Mouse (Mus musculus) liver, embryonic 14.5 days (tissue): ENCODE results near the gene Fcgr1. TPM values are rescaled to one million over a fixed set of nuclear protein-coding genes. Genes with fewer than 3 reads are reported as not detected.
"Not testable (repeated sequence)": the region's sequence is repeated elsewhere in the genome, so short reads cannot be mapped to it uniquely, and the experiment has no call there.

Source experiments
- ATAC-seq: fragments of 200-750 bp; cut with Nextera tagmentation; 2 replicates; pipeline ENCODE4 v1.8.0; 2017; ENCODE audit warnings: moderate number of reproducible peaks, mild to moderate bottlenecking, moderate library complexity; ENCODE audit not compliant: insufficient read depth
- DNase-seq, 3 experiments: peaks; one replicate each; pipeline ENCODE4 v3.0.0-alpha.2; 2012 to 2013; ENCODE audit warnings: low read depth in 3 of 3, low spot score in 3 of 3
- H3K27ac ChIP-seq: fragments of 300-500 bp; sonication (generic); 2 replicates; pipeline ENCODE4 v1.5.1; 2014; ENCODE audit warnings: moderate library complexity, mild to moderate bottlenecking, control low read depth, inconsistent platforms
- H3K27me3 ChIP-seq: fragments of 300-500 bp; sonication (generic); 2 replicates; pipeline ENCODE4 v1.6.1; 2014; ENCODE audit warnings: mild to moderate bottlenecking, low read length, moderate library complexity; ENCODE audit not compliant: control insufficient read depth, insufficient read depth
- H3K36me3 ChIP-seq: fragments of 300-500 bp; sonication (generic); replicated peaks from 2 replicates; pipeline ENCODE4 v1.6.1; 2014; ENCODE audit warnings: low read depth; ENCODE audit not compliant: control insufficient read depth, insufficient read depth
- H3K4me1 ChIP-seq, 2 experiments: fragments of 200-500 bp in 1 of 2; fragments of 300-500 bp in 1 of 2; sonication (generic) in 1 of 2; replicated peaks; 2 replicates each; pipeline ENCODE4 v1.6.1; 2012 to 2014; ENCODE audit warnings: antibody characterized with exemption in 1 of 2, inconsistent platforms in 1 of 2, low read length in 1 of 2; ENCODE audit not compliant: control insufficient read depth in 2 of 2, insufficient read depth in 2 of 2
- H3K4me2 ChIP-seq: fragments of 300-500 bp; sonication (generic); 2 replicates; pipeline ENCODE4 v1.6.1; 2014; ENCODE audit warnings: low read depth, mild to moderate bottlenecking, control low read depth, moderate library complexity
- H3K4me3 ChIP-seq, 2 experiments: fragments of 200-500 bp in 1 of 2; fragments of 300-500 bp in 1 of 2; sonication (generic) in 1 of 2; 2 replicates each; pipeline ENCODE4 v1.5.1; 2012 to 2014; ENCODE audit warnings: low read depth in 2 of 2, low read length in 2 of 2, mild to moderate bottlenecking in 2 of 2, control low read depth in 1 of 2, inconsistent platforms in 1 of 2, moderate library complexity in 1 of 2; ENCODE audit not compliant: insufficient read depth in 1 of 2
- H3K9ac ChIP-seq: fragments of 300-500 bp; sonication (generic); replicated peaks from 2 replicates; pipeline ENCODE4 v1.6.1; 2014; ENCODE audit warnings: mild to moderate bottlenecking, control low read depth, moderate library complexity
- H3K9me3 ChIP-seq: fragments of 300-500 bp; sonication (generic); 2 replicates; pipeline ENCODE4 v1.6.1; 2016; ENCODE audit warnings: low read length, mixed read lengths; ENCODE audit not compliant: control insufficient read depth
- CTCF ChIP-seq: IDR thresholded peaks from 2 replicates; pipeline ENCODE4 v1.5.1; 2016; ENCODE audit warnings: antibody characterized with exemption, low read depth, control low read depth
- EP300 ChIP-seq: IDR thresholded peaks from 2 replicates; pipeline ENCODE4 v1.6.1; 2016; ENCODE audit warnings: antibody characterized with exemption, low read depth
- WGBS: fragments of 180-500 bp; shearing (Covaris S2); extraction: QIAGEN DNeasy Blood & Tissue Kit; methylation state at CpG from one replicate; pipeline ENCODE4 v1.1.7; 2014; ENCODE audit not compliant: insufficient replicate concordance; 5-methylcytosine and 5-hydroxymethylcytosine counted together
- polyA plus RNA-seq, 2 experiments: library from polyadenylated mRNA; depleted of rRNA in 1 of 2; stranded (reverse) in 1 of 2; unstranded in 1 of 2; fragments of >200 nt; fragmentation: Nextera tagmentation in 1 of 2; extraction: Ambion mirVana in 1 of 2; gene quantifications; 2 replicates each; pipeline versions ENCODE4 v1.2.1 to v1.2.3; 2012 to 2014

Fcgr1 gene
- polyA plus RNA-seq, 2 experiments: 2.8 to 5.6 TPM

GRCm38 (mm10) chr3:96246018-96246417, 47.8 kb downstream of the Fcgr1 start:
- peak; percentile 61 for ATAC-seq
- Histone ChIP-seq H3K4me3 (peak overlapping the region; percentile 21 to 63; a peak in 3 of 4 replicates), H3K27ac (peak overlapping the region; percentile 83), H3K4me1 (peaks cover 30 to 45% of the 10 kb centered on the region in 2 experiments), H3K9ac (peak overlapping the region; percentile 64)
- H3K4me2 ChIP-seq, H3K36me3 ChIP-seq, H3K27me3 ChIP-seq, H3K9me3 ChIP-seq, DNase-seq: not testable (repeated sequence)
- WGBS: 1% methylated on average over 10 of the region's 21 CpGs
- TF ChIP-seq EP300: 0 out of 2 replicates have a peak, but pooled peaks have one; percentile 4

DNA sequence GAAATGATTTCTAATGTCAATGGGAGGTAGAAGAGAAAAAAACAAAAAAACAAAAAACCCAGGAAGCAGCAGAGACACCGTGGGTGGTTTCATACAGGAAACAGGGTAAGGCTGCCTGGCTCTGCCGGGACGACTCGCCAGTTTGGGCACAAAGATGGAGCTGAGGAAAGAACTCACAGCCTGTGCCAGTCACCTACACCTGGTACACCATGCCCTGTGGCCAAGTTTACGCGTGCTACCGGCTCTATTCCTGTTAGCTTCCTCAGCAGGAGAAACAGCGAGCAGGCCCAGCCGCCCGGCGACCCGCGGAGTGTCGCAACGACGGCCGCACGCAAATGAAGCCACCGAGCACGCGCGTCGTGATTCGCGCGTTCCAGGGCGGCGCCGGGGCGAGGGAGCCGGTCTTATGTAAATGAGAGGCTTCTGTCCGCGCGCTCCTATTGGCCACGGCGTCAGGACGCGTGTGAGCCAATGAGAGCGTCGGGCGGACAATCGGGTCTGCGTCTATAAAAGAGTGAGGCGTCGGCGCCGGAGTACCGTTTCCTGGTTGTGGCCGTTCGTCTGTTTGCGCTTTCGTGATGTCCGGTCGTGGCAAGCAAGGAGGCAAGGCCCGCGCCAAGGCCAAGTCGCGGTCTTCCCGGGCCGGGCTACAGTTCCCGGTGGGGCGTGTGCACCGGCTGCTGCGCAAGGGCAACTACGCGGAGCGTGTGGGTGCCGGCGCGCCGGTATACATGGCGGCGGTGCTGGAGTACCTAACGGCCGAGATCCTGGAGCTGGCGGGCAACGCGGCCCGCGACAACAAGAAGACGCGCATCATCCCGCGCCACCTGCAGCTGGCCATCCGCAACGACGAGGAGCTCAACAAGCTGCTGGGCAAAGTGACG, 48.5 kb downstream of the Fcgr1 start, which contains the start of gene Hist2h2aa1:
Gene Hist2h2aa1, plus strand, starts transcription at position 495 of the 884 bp plus-strand sequence.
- ATAC-seq: peak; percentile 67
- peak in 1 of 3 experiments; percentile 61 for DNase-seq
- Histone ChIP-seq H3K4me2 (peak within 1 kb of the TSS; percentile 95), H3K27ac (peak within 1 kb of the TSS; percentile 99), H3K9ac (peak within 1 kb of the TSS; percentile 99), H3K4me1 (peaks cover 30 to 41% of the 10 kb centered on the region in 2 experiments), H3K4me3 (peak within 1 kb of the TSS; percentile 71 to 100)
- not testable (repeated sequence) for H3K36me3 ChIP-seq, H3K27me3 ChIP-seq, H3K9me3 ChIP-seq
- WGBS: under 1% methylated on average over 19 of the region's 88 CpGs
- peak; percentile 31 for TF ChIP-seq EP300

GRCm38 (mm10) chr3:96243921-96244572, 49.7 kb downstream of the Fcgr1 start:
- peak overlapping the region; percentile 99 for H3K27ac ChIP-seq
- peak overlapping the region; percentile 99 for H3K9ac ChIP-seq
- peak overlapping the region; percentile 95 for H3K4me2 ChIP-seq
- no peaks in the 10 kb centered on the region for H3K27me3 ChIP-seq
- DNase-seq (no peak), ATAC-seq (no peak)
- no peaks in the 10 kb centered on the region for H3K36me3 ChIP-seq
- WGBS: 65% methylated on average over 7 of the region's 7 CpGs
- peak overlapping the region; percentile 71 to 100; a peak in 3 of 4 replicates for H3K4me3 ChIP-seq
- TF ChIP-seq CTCF: no peak
- no peaks in the 10 kb centered on the region for H3K9me3 ChIP-seq
- H3K4me1 ChIP-seq: peaks cover 30 to 39% of the 10 kb centered on the region in 2 experiments

DNA sequence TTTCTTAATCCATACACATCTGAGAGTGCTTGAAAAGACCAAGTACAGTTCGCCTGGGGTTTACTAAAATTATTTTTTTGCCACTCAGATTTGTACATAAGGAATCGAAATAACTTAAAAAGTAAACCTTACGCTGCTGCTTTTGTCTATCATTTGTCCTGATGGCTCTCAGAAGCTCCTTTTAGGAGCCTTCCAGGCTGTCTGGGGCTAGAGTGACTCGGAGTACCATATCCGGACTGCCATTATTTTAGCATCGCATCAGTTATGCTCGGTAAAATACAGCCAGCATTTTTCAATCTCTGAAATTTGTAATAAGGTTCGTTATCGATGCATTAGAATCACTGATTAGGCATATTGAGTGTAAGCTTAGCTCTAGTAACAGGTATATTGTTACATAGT, 53.0 kb downstream of the Fcgr1 start:
- H3K4me2 ChIP-seq: peak overlapping the region; percentile 69
- no peak for DNase-seq
- peaks cover 25 to 38% of the 10 kb centered on the region in 2 experiments for H3K4me1 ChIP-seq
- H3K9me3 ChIP-seq: no peaks in the 10 kb centered on the region
- H3K9ac ChIP-seq: peak overlapping the region; percentile 76
- H3K27me3 ChIP-seq: no peaks in the 10 kb centered on the region
- H3K27ac ChIP-seq: peak overlapping the region; percentile 86
- TF ChIP-seq EP300: no peak
- ATAC-seq: no peak
- 77% methylated on average over 9 of the region's 9 CpGs for WGBS
- no peaks in the 10 kb centered on the region for H3K36me3 ChIP-seq
- H3K4me3 ChIP-seq: peak overlapping the region in 1 of 2 experiments; percentile 43; a peak in 2 of 4 replicates
